Mouse (Mus musculus) v-Abl transformed pro-B cells (cell line): ENCODE data around the gene Ssx2ip.

Experiments
- in situ Hi-C, 2 experiments: fragments of 400-800 bp; cut with MboI; formaldehyde crosslinking; loops; one replicate each; pipeline ENCODE4 v1.15.1; 2025; ENCODE audit not compliant: unreplicated experiment in 2 of 2

The Ssx2ip gene

GRCm38 (mm10) chr3:146404311-146405201 is at the start of gene Ssx2ip:
Ssx2ip (plus strand) TSS chr3:146404642.
- in situ Hi-C loops: loop anchor here in 1 of 2 experiments (10.0 to 25.0 kb wide), 2 partner anchors 120 to 467 kb away; partner anchors contain the start of genes 2410004B18Rik and Rpf1

DNA sequence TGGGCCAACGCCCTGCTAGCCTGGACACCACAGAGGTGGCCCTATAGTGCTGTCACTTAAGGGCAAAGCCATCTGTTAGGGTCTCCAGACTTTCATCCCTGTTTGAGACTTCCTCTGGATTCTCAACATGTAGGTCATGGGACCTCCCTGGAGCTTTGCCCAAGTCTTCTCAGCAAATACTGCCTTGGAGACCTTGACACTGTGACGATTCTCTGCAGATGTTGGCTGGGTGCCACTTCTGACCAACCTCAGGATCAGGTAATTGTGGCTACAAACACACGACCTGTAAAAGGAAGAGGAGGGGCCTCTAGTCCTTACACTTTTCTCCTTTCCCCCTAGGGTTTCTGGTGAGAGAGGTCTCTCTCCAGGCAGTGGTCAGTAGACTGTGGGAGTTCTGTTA is 49.3 kb upstream of the Ssx2ip start:
- in situ Hi-C loops: no loop called here

DNA sequence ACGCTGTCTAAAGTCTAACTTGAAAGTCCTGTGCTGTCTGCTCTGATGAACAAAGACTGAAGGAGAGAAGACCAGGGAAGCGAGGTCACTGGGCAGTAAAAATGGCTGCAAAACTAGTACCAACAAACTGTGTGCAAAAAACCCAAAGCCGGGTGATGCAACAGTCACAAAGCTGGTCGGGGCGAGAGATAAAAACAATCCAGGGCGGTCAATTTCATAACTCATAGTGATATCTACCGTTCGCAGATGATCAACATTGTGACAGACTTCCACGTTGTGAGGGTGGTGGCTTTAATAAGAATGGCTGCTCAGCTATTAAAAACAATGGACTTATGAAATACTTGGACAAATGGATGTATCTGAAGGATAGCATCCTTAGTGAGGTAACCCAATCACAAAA is 39.0 kb upstream of the Ssx2ip start:
- in situ Hi-C loops: no loop called here

- in situ Hi-C loops: no loop called here
Measured at GRCm38 (mm10) chr3:146367058-146367457, 37.4 kb upstream of the Ssx2ip start.

DNA sequence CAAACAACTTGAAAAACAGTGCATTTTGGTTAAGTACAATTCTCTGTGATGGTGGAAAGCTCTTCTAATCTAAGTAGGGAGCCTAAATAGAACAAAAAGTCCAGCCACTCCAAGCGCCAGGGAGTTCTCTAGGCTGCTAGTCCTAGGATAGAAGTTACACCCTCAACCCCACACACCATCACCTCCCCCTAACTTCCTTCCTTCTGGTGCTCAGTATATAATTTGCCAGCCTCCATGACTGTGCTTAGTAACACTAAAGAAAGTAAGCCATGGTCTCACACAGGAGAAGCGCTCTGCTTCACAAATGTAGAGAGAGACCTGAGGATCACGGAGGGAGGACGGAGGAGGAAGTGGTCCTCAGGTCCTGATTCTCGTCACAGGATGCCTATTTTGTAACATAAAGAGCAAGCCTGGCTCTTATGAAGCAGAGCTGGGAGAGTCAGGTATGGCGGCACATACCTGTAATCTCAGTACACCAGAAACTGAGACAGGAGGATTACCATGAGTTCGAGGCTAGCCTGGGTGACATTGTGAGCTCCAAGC is 33.8 kb upstream of the Ssx2ip start:
- in situ Hi-C loops: no loop called here

- in situ Hi-C loops: no loop called here
Measured at GRCm38 (mm10) chr3:146371201-146371600, 33.2 kb upstream of the Ssx2ip start.

GRCm38 (mm10) chr3:146374596-146375175 is 29.8 kb upstream of the Ssx2ip start:
- in situ Hi-C loops: no loop called here

DNA sequence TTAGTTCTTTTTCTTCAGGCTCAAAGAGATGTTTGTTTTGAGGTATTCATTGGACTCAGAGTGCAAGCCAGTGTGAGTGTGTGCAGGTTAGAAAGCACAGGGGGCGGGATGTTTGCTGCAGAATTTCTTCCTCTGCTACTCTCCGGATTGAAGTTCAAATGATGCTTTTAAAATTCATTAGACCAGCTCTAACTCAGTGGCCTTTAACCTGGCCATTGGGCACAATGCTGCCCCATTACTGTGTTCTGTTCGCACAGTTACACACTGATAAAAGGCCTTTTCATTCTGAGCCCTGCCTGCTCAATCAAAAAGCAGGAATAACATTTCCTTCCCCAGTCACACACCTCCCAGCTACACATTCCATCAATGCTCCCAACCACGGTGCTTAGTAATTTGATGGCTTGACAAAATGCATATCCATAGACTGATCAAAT is 29.2 kb upstream of the Ssx2ip start:
- in situ Hi-C loops: no loop called here

DNA sequence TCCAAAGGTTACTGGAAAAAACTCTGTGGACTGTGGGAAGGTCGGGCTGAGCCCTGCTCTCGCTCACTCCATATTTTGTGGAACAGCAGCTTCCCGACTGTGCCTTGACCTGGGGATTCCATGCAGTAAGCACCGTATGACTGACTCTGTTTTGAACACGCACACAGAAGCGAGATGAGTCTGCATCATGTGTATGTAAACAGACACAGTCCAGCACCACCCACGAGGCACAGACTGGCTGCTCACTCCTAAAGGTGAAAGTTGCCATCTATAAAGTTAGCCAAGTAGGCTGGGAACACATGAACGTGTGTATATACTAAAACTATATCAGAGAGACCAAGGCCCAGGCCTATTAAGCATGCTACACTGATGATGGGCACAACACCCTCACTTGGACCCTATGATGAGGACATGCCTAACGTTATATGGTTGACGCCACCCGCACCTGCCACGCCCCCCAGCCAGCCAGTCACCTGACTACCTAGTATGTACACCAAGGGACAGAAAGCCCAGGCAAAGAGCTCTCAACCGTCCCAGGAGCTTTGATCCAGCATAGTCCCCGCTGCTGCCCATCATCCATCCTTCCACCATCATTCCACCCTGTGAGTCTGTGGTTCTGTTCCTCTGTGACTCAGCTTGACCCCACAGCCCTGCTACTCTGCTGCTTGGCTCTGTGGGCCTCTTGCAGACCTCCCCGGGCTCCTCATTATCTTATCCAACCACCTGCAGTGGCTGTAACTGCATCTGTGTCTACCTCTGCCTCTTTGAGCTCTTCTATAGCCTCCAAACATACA is 27.9 kb upstream of the Ssx2ip start:
- in situ Hi-C loops: no loop called here

DNA sequence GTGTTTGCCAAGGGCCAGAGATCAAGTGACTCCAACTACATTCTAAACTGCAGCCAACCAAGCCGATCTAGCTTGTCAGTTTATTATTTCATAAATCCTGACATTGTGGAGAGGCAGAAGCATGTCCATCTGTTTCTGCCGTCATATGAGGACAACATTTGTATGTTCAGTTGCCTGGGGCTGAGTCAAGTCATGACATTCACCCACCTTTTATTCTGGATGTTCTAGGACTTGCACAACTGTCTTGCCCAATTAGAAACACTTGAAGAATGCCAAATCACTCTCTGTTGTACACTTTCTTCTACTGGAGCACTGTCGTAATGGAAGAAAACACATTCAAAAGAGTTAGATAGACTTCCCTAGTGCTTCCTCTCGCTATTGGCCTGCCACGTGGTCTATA is 27.2 kb upstream of the Ssx2ip start:
- in situ Hi-C loops: no loop called here

DNA sequence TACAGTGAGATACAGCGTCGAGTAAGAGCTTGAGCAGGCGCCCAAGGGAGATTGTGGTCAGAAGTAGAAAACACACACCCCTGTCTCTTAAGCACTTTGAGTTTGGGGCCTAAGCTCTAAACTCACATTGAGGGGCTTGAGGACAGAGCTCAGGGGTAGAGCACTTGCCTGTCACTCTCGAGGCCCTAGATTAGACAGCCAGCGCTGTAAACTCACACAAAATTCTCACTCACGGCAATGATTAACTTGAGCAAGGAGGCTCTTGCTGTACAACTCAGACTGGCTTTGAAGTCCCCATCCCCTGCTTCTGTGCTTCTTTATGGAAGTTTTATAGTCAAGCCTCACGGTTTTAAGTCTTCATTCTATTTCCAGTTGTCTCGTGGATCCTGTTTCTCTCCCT is 25.7 kb upstream of the Ssx2ip start:
- in situ Hi-C loops: no loop called here

- in situ Hi-C loops: no loop called here
Measured at GRCm38 (mm10) chr3:146379740-146380466, 24.5 kb upstream of the Ssx2ip start.

- in situ Hi-C loops: no loop called here
Measured at GRCm38 (mm10) chr3:146380874-146381273, 23.6 kb upstream of the Ssx2ip start.

- in situ Hi-C loops: no loop called here
Measured at GRCm38 (mm10) chr3:146381471-146381870, 23.0 kb upstream of the Ssx2ip start.

DNA sequence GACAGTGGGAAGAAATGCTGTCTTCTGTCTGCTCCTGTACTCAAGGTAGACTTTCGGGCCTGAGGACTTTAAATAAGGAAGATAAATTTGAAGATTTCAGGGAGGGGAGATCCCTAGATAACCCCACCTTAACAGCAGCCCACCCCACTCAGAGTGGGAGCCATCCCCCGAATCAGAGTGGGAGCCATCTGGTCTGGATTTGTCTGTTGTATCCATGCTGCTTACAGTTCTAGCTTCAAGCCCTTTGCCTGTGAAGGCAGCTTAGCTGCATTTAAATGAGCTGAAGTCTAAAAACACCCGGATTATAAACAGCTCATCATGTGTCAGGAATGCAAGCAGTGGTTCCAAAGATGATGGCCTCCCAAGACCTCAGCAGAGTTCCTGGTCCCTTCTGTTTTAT is 17.6 kb upstream of the Ssx2ip start:
- in situ Hi-C loops: no loop called here

GRCm38 (mm10) chr3:146392656-146393321 is 11.7 kb upstream of the Ssx2ip start:
- in situ Hi-C loops: no loop called here

DNA sequence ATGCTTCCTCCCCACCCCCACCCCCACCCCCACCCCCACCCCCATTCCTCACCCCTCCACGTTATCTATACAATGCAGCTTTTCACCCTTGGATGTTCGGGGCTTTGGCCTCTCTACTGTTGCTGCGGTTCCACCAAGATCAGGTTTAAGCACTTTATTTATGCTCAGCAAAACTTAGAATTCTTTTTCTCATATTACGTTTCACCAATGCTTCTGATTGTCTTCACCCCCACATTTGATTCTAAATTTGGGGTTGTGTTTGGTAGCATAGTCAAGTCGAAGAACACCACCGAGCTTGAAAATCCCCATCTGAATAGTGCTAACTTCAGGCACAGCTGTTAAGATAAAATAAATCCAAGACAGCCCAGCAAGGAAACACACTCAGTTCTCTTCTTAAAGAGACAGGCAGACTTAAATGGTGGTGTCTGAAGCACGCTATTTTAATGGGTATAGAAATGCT is 10.8 kb upstream of the Ssx2ip start:
- in situ Hi-C loops: no loop called here

DNA sequence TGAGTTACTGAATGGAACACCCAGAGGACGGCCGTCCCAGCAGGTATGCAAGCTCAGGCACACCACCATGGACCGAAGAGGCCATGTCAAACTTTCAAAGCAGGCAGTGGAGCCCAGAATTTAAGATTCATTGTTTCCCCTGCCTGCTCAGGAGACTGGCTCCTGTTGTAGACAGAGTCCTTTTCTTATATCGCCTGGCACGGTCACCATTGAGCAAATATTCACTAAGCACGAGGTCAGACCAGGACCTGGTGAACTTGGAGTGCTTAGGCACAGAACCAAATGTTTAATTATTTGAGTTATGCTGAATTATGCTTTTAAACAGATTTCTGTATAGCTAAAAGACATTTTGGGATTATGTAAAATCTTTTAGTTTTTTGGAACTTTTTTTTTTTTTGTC is 8.2 kb upstream of the Ssx2ip start:
- in situ Hi-C loops: no loop called here

DNA sequence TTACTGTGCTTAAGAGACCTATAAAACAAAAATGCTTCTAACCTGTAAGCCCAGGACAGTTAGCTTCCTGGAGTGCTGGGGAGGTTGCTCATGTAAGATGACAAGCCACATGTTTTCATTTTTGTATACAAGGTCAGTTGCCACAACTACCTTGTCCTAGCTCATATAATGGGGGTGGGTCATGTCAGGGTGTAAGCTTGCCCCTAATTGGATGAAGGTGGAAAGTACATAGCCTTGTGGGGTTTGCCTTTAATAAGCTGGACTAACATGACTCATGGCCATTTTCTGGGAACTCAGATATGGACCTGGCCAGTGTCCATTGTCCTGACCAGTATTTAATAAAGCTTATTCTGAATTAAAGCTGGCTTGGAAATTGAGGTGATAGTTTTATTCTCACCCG is 7.5 kb upstream of the Ssx2ip start:
- in situ Hi-C loops: no loop called here

- in situ Hi-C loops: no loop called here
Measured at GRCm38 (mm10) chr3:146397847-146398246, 6.6 kb upstream of the Ssx2ip start.
